Mouse (Mus musculus): ENCODE measurements around the gene Ces1a. TPM values are rescaled to one million over a fixed set of nuclear protein-coding genes. Genes with fewer than 3 reads are reported as not detected.

Gene Ces1a
- polyA plus RNA-seq, 1 experiment: not detected

GRCm38 (mm10) chr8:92984376-92984775, 63.6 kb downstream of the Ces1a start:
- Histone ChIP-seq H3K4me1 (ENCODE audit: control insufficient read depth, insufficient read depth, low read length) (no peaks in the 10 kb centered on the region), H3K4me3 (replicated peaks; ENCODE audit: insufficient read depth, low read depth, low read length) (no peak overlapping the region), H3K27ac (ENCODE audit: insufficient read depth, low read length) (no peak overlapping the region), H3K27me3 (ENCODE audit: control insufficient read depth, insufficient read depth, low read length) (no peaks in the 10 kb centered on the region; the same call in 1 of the 2 replicates)
- TF ChIP-seq CTCF (IDR thresholded peaks at IDR 0.05; ENCODE audit: borderline replicate concordance, insufficient read depth, low read depth, low read length) (no peak), POLR2A (IDR thresholded peaks at IDR 0.05; ENCODE audit: borderline replicate concordance, insufficient read depth, low read length) (no peak)
- 53% methylated on average over 2 of the region's 2 CpGs for WGBS
- no peak for DNase-seq

- no peak for DNase-seq
- TF ChIP-seq POLR2A (IDR thresholded peaks at IDR 0.05; ENCODE audit: borderline replicate concordance, insufficient read depth, low read length) (no peak), CTCF (IDR thresholded peaks at IDR 0.05; ENCODE audit: borderline replicate concordance, insufficient read depth, low read depth, low read length) (no peak)
- WGBS: 87% methylated on average over 3 of the region's 3 CpGs
- Histone ChIP-seq H3K4me3 (replicated peaks; ENCODE audit: insufficient read depth, low read depth, low read length) (no peak overlapping the region), H3K4me1 (ENCODE audit: control insufficient read depth, insufficient read depth, low read length) (no peaks in the 10 kb centered on the region), H3K27me3 (ENCODE audit: control insufficient read depth, insufficient read depth, low read length) (no peaks in the 10 kb centered on the region; the same call in 1 of the 2 replicates), H3K27ac (ENCODE audit: insufficient read depth, low read length) (no peak overlapping the region)
Measured at GRCm38 (mm10) chr8:92982491-92982890, 65.5 kb downstream of the Ces1a start.

- no peak overlapping the region for H3K27ac ChIP-seq (ENCODE audit: insufficient read depth, low read length)
- H3K4me1 ChIP-seq (ENCODE audit: control insufficient read depth, insufficient read depth, low read length): no peaks in the 10 kb centered on the region
- no peak for TF ChIP-seq POLR2A (IDR thresholded peaks at IDR 0.05; ENCODE audit: borderline replicate concordance, insufficient read depth, low read length)
- no peak for TF ChIP-seq CTCF (IDR thresholded peaks at IDR 0.05; ENCODE audit: borderline replicate concordance, insufficient read depth, low read depth, low read length)
- no peak for DNase-seq
- H3K27me3 ChIP-seq (ENCODE audit: control insufficient read depth, insufficient read depth, low read length): no peaks in the 10 kb centered on the region
- no peak overlapping the region for H3K4me3 ChIP-seq (replicated peaks; ENCODE audit: insufficient read depth, low read depth, low read length)
- WGBS: 30% methylated on average over 5 of the region's 5 CpGs
Measured at GRCm38 (mm10) chr8:92976656-92977055, 71.3 kb downstream of the Ces1a start.

GRCm38 (mm10) chr8:92972949-92973348, 75.0 kb downstream of the Ces1a start:
- H3K4me3 ChIP-seq (replicated peaks; ENCODE audit: insufficient read depth, low read depth, low read length): no peak overlapping the region
- no peaks in the 10 kb centered on the region for H3K4me1 ChIP-seq (ENCODE audit: control insufficient read depth, insufficient read depth, low read length)
- TF ChIP-seq POLR2A (IDR thresholded peaks at IDR 0.05; ENCODE audit: borderline replicate concordance, insufficient read depth, low read length) (no peak), CTCF (IDR thresholded peaks at IDR 0.05; ENCODE audit: borderline replicate concordance, insufficient read depth, low read depth, low read length) (no peak)
- DNase-seq: peak; percentile 15 to 20
- no peak overlapping the region for H3K27ac ChIP-seq (ENCODE audit: insufficient read depth, low read length)
- WGBS: 10% methylated on average over 5 of the region's 5 CpGs
- H3K27me3 ChIP-seq (ENCODE audit: control insufficient read depth, insufficient read depth, low read length): no peaks in the 10 kb centered on the region

Other genes starting within 250 kb of the Ces1a start
- 2.8 TPM in 2 replicates for gene Mmp2, start 220.9 kb downstream of the Ces1a start, polyA plus RNA-seq (2012; rRNA removed)
- 8.4 and 10.6 TPM in 2 replicates for gene Lpcat2, start 192.9 kb downstream of the Ces1a start, polyA plus RNA-seq (2012; rRNA removed)
- 0.39 and 0.46 TPM in 2 replicates for gene Capns2, start 146.8 kb downstream of the Ces1a start, polyA plus RNA-seq (2012; rRNA removed)
- gene Slc6a2, start 88.1 kb downstream of the Ces1a start, polyA plus RNA-seq (2012; rRNA removed): 2.0 and 3.0 TPM in 2 replicates
- gene Ces1b, start 31.8 kb upstream of the Ces1a start, polyA plus RNA-seq (2012; rRNA removed): not detected in 2 replicates
- gene Ces1c, start 83.1 kb upstream of the Ces1a start, polyA plus RNA-seq (2012; rRNA removed): not detected in 2 replicates
- gene Ces1d, start 149.6 kb upstream of the Ces1a start, polyA plus RNA-seq (2012; rRNA removed): 0.16 TPM in 1 of 2 replicates, not detected in the other
- gene Ces1e, start 181.4 kb upstream of the Ces1a start, polyA plus RNA-seq (2012; rRNA removed): not detected in 2 replicates
- not detected in 2 replicates for gene Ces1f, start 231.6 kb upstream of the Ces1a start, polyA plus RNA-seq (2012; rRNA removed)